Mouse (Mus musculus) cerebellum, adult 11-12 months (tissue): ENCODE results near the gene Olfr598.
"Not testable (repeated sequence)": the region's sequence is repeated elsewhere in the genome, so short reads cannot be mapped to it uniquely, and the experiment has no call there.

Experiments used
- DNase-seq: peaks from one replicate; pipeline ENCODE4 v3.0.0; 2022

Gene Olfr598

GRCm38 (mm10) chr7:103323268-103323667, at the start of gene Olfr598:
Gene Olfr598, plus strand, starts transcription at chr7:103323568.
- no peak for DNase-seq

- not testable (repeated sequence) for DNase-seq
These were observed 18.0 kb upstream of the Olfr598 start, which contains the start of gene Olfr596 for GRCm38 (mm10) chr7:103305348-103305747. Gene Olfr596, plus strand, starts transcription at chr7:103305648.

GRCm38 (mm10) chr7:103316015-103316414, 7.4 kb upstream of the Olfr598 start, which contains the start of gene Olfr597:
Gene Olfr597, plus strand, starts transcription at chr7:103316315.
- not testable (repeated sequence) for DNase-seq

GRCm38 (mm10) chr7:103335617-103336016, 12.2 kb downstream of the Olfr598 start, which contains the start of gene Olfr599:
Gene Olfr599, plus strand, starts transcription at chr7:103335917.
- DNase-seq, result no peak

- DNase-seq, result no peak
These were observed 26.2 kb downstream of the Olfr598 start, which contains the start of gene Olfr600 for GRCm38 (mm10) chr7:103349569-103349968. Gene Olfr600, minus strand, starts transcription at chr7:103349669.

GRCm38 (mm10) chr7:103362555-103362954, 39.2 kb downstream of the Olfr598 start, which contains the start of gene Olfr601:
Gene Olfr601, minus strand, starts transcription at chr7:103362655.
- no peak for DNase-seq
